Mouse (Mus musculus): ENCODE data around the gene Aff3.

The Aff3 gene

GRCm38 (mm10) chr1:38487884-38488283 lies 176.9 kb downstream of the Aff3 start:
- DNase-seq: no peak

- no peak for DNase-seq
Measured at GRCm38 (mm10) chr1:38483191-38483590, 181.6 kb downstream of the Aff3 start.

GRCm38 (mm10) chr1:38478246-38478743 lies 186.5 kb downstream of the Aff3 start:
- no peak for DNase-seq

- no peak for DNase-seq
Measured at GRCm38 (mm10) chr1:38470817-38471216, 193.9 kb downstream of the Aff3 start.

GRCm38 (mm10) chr1:38470166-38470565 lies 194.6 kb downstream of the Aff3 start:
- DNase-seq: no peak

- DNase-seq: no peak
Measured at GRCm38 (mm10) chr1:38467305-38468083, 197.3 kb downstream of the Aff3 start.

GRCm38 (mm10) chr1:38456719-38457269 lies 208.0 kb downstream of the Aff3 start:
- no peak for DNase-seq

- no peak for DNase-seq
Measured at GRCm38 (mm10) chr1:38454921-38455320, 209.8 kb downstream of the Aff3 start.

GRCm38 (mm10) chr1:38451367-38451766 lies 213.4 kb downstream of the Aff3 start:
- no peak for DNase-seq

GRCm38 (mm10) chr1:38450677-38451076 lies 214.1 kb downstream of the Aff3 start:
- DNase-seq: peak; percentile 56

GRCm38 (mm10) chr1:38449816-38450478 lies 214.8 kb downstream of the Aff3 start:
- no peak for DNase-seq

GRCm38 (mm10) chr1:38448854-38449253 lies 215.9 kb downstream of the Aff3 start:
- no peak for DNase-seq

- no peak for DNase-seq
Measured at GRCm38 (mm10) chr1:38447581-38447980, 217.2 kb downstream of the Aff3 start.

GRCm38 (mm10) chr1:38446152-38446820 lies 218.5 kb downstream of the Aff3 start:
- no peak for DNase-seq

GRCm38 (mm10) chr1:38442887-38443286 lies 221.9 kb downstream of the Aff3 start:
- DNase-seq: no peak

- DNase-seq: no peak
Measured at GRCm38 (mm10) chr1:38442479-38442878, 222.3 kb downstream of the Aff3 start.

- no peak for DNase-seq
Measured at GRCm38 (mm10) chr1:38441800-38442199, 223.0 kb downstream of the Aff3 start.

GRCm38 (mm10) chr1:38440471-38440815 lies 224.3 kb downstream of the Aff3 start:
- DNase-seq: no peak

- DNase-seq: no peak
Measured at GRCm38 (mm10) chr1:38439751-38440470, 224.8 kb downstream of the Aff3 start.

- no peak for DNase-seq
Measured at GRCm38 (mm10) chr1:38438447-38438846, 226.3 kb downstream of the Aff3 start.

- no peak for DNase-seq
Measured at GRCm38 (mm10) chr1:38437671-38438070, 227.1 kb downstream of the Aff3 start.

- DNase-seq: no peak
Measured at GRCm38 (mm10) chr1:38436471-38437340, 228.0 kb downstream of the Aff3 start.

Measured in cerebellum, adult 11-12 months (tissue).